Mouse (Mus musculus) spleen, adult 2 months (tissue): ENCODE results near the gene Nfib.

ENCODE experiments used
- CTCF ChIP-seq: fragments of 200-500 bp; IDR thresholded peaks from 2 replicates; pipeline ENCODE4 v1.5.1; 2011; ENCODE audit warnings: mild to moderate bottlenecking, inconsistent platforms; ENCODE audit not compliant: insufficient read depth, insufficient read length, insufficient replicate concordance; ENCODE audit errors: extremely low read depth
- POLR2A ChIP-seq: fragments of 200-500 bp; IDR thresholded peaks from 2 replicates; pipeline ENCODE4 v1.6.1; 2011; ENCODE audit warnings: low read depth, low read length, inconsistent platforms

GRCm38 (mm10) chr4:82512335-82512734 lies 193.2 kb downstream of the Nfib start:
- TF ChIP-seq POLR2A (no peak), CTCF (no peak)
